Mouse (Mus musculus) c-Kit-positive CD71-positive TER-119-negative erythroid progenitor cells, embryonic 14.5 days (primary cell): ENCODE data around the gene Prickle2.

Source experiments
- DNase-seq: peaks from one replicate; pipeline ENCODE4 v3.0.0-alpha.2; 2013; ENCODE audit warnings: low read depth

The Prickle2 gene

GRCm38 (mm10) chr6:92517002-92517401 is 189.0 kb downstream of the Prickle2 start:
- DNase-seq, result no peak

DNA sequence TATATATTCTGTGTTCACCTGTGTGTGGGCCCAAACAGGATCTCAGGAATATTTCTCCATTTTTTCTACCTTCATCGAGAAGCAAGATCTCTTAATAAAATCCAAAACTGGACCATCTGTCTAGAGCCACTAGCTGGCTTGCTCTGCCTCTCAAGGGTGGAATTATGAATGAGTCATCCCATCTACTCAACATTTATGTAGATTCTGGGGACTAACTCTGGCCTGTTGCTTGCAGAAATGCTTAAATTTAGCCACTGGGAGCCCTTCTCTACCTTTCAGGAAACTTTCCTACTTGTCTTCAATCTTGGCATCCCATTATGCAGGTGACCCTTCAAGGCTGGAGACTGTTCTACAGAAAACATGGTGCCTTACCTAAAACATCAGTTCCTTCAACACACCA is 194.0 kb downstream of the Prickle2 start:
- no peak for DNase-seq

- DNase-seq, result no peak
Observed at GRCm38 (mm10) chr6:92509712-92510111, 196.2 kb downstream of the Prickle2 start.

GRCm38 (mm10) chr6:92506276-92506675 is 199.7 kb downstream of the Prickle2 start:
- DNase-seq, result no peak

DNA sequence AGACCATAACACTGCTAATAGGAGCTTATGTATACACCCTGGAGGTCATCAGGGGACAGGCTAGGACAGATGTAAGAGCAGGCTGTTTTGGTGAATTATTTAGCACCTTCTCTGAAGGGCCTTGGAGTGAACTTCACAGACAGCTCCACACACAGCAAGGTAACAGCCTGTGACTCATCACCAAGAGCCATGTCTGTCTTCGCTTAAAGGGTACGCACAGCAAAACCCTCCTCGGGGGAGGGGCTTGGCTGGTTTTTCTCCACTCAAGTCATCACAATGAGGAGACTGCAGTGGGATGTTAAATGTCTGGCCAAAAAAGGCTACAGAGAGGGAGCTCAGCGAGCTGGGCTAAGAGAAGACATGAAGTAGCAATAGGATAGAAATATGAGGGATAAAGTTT is 206.5 kb downstream of the Prickle2 start:
- DNase-seq, result no peak

- DNase-seq, result no peak
Observed at GRCm38 (mm10) chr6:92498574-92498973, 207.4 kb downstream of the Prickle2 start.

GRCm38 (mm10) chr6:92497279-92497678 is 208.7 kb downstream of the Prickle2 start:
- no peak for DNase-seq

- DNase-seq, result no peak
Observed at GRCm38 (mm10) chr6:92495500-92495899, 210.5 kb downstream of the Prickle2 start.

DNA sequence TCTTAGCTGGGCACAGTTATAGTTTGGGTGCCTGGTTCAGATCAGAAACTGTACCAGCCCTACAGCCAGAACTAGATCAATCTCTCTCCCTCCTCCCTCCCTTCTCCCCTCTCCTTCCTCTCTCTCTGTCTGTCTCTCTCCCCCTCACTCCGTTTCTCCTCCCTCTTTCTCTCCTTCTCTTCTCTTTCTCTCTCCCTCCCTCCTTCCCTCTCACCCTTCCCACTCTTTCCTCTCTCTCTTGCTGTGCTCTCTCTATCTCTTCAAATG is 224.3 kb downstream of the Prickle2 start:
- DNase-seq, result no peak

DNA sequence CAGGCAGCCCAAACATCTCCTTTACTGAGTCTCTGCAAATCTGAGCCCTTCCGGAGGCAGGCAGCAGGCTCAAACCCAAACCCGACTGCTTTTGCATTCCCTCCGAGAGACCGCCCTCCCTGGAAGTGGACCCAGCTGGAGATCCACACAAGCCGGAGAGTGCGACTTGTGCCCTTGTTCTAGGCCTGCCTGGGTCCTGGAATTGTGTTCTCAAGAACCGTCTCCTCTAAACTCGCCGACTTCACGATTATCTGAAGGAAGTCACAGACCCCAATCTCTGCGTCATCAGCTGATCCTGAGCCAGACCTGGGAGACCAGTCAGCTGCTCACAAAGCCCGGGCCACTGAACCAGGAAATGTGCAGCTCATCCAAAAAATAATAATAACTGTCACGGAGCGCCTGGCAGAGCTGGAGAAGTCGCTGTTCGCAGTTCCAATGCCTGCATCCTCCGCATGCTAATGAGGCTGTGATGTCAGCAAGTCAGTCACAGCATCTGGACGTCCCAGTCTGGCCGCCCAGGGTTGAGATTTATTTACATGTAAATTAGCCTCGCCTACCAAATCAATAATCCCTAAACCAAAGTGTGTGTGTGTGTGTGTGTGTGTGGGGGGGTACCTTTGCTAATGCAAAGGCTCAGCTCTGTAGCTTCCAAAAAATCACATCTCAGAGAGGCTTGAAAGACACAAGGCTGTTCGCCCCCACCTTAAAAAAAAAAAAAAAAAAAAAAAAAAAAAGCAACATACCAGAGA is 224.8 kb downstream of the Prickle2 start:
- DNase-seq, result no peak

DNA sequence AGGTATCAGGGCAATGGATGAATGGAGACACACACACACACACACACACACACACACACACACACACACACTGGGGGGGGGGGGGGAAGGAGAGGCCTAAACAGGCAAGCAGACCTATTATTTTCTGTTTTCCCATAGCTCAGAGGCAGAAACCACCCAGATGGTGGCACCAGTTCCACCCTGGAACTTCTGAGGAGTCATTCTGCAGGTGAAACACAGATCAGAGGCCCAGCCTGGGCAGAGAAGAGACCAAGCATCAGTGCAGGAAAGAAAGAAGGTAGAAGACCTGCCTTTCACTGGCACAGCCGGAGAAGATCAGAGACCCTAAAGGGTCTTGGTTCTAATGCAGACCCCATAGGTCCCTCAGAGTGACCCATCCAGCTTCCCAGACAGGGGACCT is 227.3 kb downstream of the Prickle2 start:
- no peak for DNase-seq

DNA sequence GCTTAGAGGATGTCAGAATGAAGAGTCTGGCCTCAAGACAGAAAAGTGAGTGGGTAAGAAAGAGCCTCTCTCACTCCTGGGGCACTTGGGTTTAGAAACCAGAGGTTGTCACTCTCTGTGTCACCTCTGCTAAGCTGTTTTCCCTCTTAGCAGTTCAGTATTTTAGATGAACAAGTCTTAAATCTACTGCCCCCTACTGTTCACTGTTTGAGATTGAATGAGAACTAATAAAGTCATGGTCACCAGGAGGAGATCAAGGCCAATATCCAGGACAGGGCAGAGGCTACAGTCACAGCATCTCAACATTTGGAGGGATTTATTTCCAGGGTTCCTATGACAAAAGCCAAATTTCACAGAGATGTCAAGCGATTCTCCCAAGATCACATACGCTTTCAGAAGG is 228.3 kb downstream of the Prickle2 start:
- peak; percentile 4 for DNase-seq

DNA sequence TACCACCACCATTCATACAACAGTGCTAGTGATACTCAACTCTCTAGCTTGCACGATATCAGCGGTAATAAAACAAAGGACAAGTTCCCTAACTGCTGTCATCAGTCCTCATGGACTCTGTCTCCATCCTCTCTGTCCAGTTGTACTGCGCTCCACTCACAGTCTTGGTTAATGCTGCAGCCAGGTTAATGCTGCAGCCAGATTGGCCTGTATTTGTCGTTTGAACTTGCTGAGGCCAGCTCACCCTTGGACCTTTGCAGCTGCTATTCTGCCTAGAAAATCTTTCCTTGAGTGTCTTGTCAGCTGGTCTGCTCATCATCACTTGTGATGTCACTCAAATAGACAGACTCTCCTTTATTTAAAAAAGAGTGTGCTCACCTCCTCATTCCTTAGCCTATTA is 236.5 kb downstream of the Prickle2 start:
- DNase-seq, result no peak

GRCm38 (mm10) chr6:92468892-92469291 is 237.1 kb downstream of the Prickle2 start:
- DNase-seq, result no peak

DNA sequence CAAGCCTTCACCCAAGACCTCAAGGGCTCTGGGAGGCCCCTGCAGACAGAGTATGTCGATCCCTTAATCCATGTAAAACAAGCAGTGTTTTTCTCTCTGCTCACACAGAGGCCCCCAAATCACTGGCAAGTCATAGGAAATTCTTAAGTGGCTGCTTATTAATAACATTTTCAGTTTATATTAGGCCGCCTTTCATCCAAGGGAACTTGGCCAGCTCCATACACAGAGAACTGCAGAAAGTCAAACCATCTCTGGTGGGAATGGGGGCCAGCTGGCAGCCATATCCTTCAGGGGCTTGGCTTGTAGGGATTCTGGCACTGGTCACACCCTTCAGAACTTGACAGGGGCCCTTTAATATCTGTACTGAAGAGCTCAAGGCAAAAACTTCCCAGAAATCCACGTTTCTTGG is 237.6 kb downstream of the Prickle2 start:
- no peak for DNase-seq

DNA sequence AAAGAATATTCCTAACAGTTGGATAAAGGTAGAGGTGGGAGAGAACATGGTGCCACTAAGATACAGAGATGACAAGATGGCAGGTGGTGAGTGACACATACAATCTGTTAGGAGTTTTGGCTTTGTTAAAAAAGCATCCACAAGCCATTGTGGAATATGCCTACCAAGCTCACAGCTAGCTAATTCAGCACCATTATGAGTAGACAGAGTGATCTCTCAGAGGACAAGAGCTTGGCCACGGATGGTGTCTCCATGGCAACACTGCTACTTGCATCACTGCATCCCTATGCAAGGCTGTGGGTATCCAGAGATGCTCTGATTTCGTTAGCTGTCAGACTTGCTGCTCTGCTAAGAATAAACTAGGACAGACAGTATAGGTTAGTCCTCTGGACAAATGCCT is 238.6 kb downstream of the Prickle2 start:
- DNase-seq, result no peak

GRCm38 (mm10) chr6:92465666-92466065 is 240.3 kb downstream of the Prickle2 start:
- no peak for DNase-seq

DNA sequence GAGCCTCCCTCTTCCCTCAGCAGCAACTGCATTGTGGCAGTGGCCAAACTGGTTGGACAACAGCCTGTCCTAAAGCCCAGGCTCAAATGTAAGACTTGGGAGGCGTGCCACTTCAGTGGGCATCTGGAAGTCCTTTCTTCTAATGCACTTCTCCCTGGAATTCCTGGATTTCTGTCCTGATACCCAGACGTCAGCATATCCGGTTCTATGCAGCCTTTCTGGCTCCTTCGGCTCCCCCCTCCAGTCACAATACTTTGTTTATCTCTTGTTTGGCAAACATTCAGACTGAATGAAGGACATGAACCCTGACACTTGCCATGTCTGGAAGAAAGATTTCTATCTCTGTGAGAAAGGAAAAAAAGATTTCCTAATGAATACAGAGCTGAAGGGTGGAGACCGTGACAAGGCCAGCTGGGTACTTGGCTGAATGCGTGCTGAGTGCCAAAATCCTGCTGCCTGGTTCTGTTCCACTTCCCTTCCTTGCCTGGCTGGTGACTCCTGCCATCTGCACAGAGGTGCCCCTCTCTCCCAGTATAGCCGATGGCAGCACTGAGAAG is 241.1 kb downstream of the Prickle2 start:
- no peak for DNase-seq

- no peak for DNase-seq
Observed at GRCm38 (mm10) chr6:92463768-92464167, 242.2 kb downstream of the Prickle2 start.

DNA sequence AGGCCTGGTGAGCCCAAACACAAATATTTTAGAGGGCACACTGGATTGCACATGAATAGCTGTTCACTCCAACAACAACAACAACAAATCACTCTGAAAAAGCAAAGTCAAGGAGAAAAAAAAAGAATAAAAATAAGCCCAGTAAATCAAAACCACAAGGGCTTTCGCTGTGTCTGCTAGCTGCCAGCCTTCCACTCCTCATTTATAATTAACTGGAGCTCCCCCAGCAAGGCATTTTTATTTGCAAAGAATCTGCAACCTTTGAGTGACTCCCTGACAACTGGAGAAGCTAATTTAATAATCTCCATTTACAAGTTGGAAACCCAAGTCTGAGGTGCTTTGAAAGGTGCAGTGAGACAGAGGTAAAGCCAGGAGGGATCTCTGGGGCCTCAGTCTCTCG is 245.2 kb downstream of the Prickle2 start:
- DNase-seq, result no peak

DNA sequence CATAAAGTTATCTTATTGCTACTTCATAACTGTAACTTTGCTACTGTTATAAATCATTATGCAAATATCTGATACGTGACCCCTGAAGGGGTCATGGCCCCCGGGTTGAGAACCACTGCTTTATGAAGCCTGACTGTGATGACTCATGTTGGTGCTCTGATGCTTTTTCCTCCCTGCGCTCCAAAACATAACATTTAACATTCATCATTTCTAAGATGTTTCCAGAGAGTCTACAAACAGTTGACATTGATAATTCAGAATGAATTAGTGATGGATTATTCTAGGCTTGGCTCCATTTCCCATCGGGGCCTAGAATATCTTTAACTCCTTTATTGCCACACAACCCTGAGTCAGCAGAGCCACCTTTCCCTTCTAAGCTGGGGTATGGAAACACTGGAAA is 247.9 kb downstream of the Prickle2 start:
- no peak for DNase-seq

DNA sequence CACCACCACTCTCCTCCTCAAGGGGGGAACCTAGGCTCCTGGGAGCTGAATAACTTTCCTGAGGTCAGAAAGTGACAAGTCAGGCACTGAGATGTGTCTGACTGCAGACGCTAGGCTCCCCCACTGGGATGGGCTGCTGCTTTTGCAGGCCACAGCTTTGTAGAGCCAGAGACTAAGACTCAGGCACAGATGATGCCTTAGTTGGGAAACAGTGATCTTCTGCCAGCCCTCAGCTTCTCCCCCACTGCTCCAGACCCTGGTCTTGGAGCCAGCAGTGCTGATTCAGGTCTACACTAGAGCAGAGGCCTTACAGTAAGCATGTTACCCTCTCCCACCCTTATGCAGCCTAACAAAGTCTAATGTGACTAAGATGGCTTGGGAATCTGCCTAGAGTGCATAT is 254.5 kb downstream of the Prickle2 start:
- no peak for DNase-seq

- no peak for DNase-seq
Observed at GRCm38 (mm10) chr6:92449956-92450355, 256.0 kb downstream of the Prickle2 start.

GRCm38 (mm10) chr6:92446662-92447061 is 259.3 kb downstream of the Prickle2 start:
- no peak for DNase-seq
